Mouse (Mus musculus): ENCODE measurements around the gene Hes3. TPM values are rescaled to one million over a fixed set of nuclear protein-coding genes. Genes with fewer than 3 reads are reported as not detected.

The Hes3 gene
- total and polyA plus RNA-seq, 3 experiments, result not detected

DNA sequence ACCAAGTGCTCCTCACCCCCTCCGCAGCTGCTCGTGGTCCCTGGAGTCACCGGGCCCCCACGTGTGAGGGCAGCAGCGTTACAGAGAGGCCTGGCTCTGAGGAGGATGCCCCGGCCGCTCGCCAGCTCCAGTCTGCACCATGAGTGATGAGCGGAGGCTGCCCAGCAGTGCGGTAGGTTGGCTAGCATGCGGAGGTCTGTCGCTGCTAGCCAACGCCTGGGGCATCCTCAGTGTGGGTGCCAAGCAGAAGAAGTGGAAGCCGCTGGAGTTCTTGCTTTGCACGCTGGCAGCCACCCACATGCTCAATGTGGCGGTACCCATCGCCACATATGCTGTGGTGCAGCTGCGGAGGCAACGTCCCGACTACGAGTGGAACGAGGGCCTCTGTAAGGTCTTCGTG, 12.5 kb downstream of the Hes3 start:
- no peak for DNase-seq

GRCm38 (mm10) chr4:152277916-152278315, 13.5 kb downstream of the Hes3 start:
- DNase-seq, result no peak

- DNase-seq, result no peak
These were observed 14.8 kb downstream of the Hes3 start for GRCm38 (mm10) chr4:152276389-152277347.

GRCm38 (mm10) chr4:152274681-152275131, 16.8 kb downstream of the Hes3 start:
- no peak for DNase-seq

- DNase-seq, result peak; percentile 56
These were observed 17.7 kb downstream of the Hes3 start, which contains the start of gene Gpr153 for GRCm38 (mm10) chr4:152273621-152274236. Gpr153 (plus strand) TSS chr4:152274232.

DNA sequence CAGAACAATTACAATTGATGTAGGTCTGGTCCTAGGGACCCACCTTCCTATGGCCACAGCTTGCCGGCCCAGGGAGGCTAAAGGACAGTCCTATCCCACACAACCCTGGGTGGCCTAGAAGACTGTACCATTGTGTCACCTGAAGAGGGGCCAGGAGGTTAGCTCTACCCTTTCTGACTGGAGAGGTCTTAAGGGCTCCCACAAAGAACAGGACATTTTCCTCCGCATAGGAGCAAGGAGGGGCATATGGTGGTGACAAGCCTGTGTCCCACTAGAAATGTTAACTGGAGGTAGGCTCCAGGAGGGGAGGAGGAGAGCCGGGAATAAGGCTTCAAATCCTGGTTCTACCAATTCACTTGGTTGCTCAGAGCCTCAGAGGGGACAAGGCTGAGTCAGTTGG, 18.3 kb downstream of the Hes3 start:
- no peak for DNase-seq

GRCm38 (mm10) chr4:152272449-152273049, 18.9 kb downstream of the Hes3 start:
- peak; percentile 42 for DNase-seq

DNA sequence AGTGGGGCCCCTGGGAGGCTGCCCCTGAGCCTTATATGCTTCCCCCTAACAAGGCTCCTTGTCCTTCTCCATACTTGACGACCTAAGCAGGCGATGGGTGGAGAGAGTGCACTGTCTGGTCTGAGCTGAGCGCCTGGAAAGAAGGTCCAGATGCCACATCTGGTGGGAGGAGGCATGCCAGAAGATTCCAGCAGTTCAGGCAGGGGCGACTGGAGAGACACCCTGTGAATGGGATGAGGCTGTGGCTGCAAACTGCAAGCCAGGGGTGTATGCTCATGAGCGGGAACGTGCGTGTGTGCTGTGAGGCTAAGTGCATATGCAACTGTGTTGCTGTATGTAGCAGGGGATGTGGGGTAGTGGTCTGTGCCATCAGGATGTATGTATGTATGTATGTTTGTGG, 19.5 kb downstream of the Hes3 start:
- DNase-seq, result no peak

DNA sequence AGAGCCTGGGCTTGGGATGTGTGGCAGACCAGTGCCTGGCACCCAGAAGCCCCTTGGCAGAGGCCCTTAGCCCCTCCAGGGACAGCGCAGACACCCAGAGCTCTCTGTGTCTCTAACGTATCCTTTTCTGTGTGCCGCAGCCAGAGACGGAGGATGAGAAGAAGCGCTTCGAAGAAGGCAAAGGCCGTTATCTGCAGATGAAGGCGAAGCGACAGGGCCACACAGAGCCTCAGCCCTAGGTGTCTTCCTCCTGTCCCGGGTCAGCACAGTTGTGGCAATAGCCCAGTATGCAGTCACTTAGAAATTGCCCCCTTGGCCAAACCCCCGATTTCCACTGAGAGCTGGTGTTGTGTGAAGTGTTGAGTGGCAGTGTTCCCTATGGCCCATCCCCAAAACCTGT, 20.1 kb downstream of the Hes3 start:
- no peak for DNase-seq

DNA sequence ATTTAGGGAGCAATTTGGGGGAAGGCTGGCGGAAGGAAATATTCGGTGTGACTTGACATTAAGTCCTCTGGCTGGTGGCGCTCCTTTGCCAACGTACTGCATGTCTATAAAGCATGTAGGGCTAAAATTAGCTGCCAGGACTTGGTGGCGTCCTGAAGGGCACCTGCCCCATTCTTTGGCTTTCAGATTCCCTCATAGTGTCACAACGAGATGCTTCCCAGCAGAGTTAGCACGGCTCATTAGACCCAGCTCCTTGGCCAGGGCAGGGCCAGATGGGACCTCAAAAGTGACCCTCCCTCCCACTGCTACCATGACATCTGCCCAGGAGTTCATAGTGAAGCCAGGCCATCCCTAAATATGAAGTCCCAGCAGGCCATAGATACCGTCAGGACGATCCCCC, 20.9 kb downstream of the Hes3 start:
- no peak for DNase-seq

DNA sequence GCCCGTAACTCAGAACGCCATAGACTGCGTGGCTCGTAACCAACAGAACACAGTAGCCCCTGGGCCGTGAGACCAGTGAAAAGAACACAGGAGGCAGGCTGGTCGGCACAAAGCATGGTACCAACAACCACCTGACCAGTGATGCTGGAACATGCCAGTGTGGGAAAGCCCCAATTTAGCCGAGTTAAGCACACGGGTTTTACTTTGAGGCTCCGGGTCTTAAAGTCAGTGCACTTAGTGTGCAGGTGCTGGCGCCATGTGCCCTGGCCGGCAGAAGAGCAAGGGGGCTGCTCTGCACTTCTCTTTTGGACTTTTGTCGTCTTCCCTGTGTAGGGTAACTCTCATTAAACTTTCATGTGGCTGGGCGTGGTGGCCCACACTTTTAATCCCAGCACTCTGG, 21.5 kb downstream of the Hes3 start:
- no peak for DNase-seq

- peak; percentile 86 for DNase-seq
These were observed 23.6 kb downstream of the Hes3 start for GRCm38 (mm10) chr4:152267748-152268369.

DNA sequence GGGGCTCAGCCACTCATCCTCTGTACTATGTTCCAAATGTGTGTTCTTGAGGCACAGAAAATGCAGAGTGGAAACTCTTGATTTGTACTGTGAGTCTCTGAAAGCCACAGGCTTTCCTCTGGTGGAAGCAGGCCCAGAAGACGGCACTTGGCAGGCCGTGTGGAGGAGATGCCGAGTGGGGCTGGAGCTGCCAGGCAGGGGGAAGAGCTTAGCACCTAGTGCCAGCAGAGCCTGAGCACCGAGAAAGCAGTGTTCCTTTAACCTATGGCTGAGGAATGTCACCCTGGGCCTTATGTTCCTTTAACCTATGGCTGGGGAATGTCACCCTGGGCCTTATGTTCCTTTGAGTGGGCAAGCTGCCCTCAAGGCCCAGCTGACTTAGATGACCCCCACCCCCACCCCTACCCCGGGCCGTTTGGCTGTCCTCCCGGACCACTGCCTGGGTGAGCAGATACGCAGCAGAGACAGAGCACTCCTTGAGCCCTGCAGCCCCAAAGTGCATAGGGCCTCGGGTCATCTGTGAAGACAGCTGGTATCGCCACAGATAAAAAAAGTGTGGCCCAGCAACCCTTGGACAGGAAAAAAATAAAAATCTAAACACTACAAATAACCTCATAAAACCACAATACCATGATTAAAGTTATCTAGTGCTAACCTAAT, 25.1 kb downstream of the Hes3 start:
- DNase-seq, result peak; percentile 31

- DNase-seq, result no peak
These were observed 25.7 kb downstream of the Hes3 start for GRCm38 (mm10) chr4:152265791-152266190.

- no peak for DNase-seq
These were observed 26.4 kb downstream of the Hes3 start for GRCm38 (mm10) chr4:152264867-152265568.

- no peak for DNase-seq
These were observed 27.3 kb downstream of the Hes3 start for GRCm38 (mm10) chr4:152264177-152264530.

- DNase-seq, result peak; percentile 20
These were observed 27.8 kb downstream of the Hes3 start for GRCm38 (mm10) chr4:152263512-152264176.

DNA sequence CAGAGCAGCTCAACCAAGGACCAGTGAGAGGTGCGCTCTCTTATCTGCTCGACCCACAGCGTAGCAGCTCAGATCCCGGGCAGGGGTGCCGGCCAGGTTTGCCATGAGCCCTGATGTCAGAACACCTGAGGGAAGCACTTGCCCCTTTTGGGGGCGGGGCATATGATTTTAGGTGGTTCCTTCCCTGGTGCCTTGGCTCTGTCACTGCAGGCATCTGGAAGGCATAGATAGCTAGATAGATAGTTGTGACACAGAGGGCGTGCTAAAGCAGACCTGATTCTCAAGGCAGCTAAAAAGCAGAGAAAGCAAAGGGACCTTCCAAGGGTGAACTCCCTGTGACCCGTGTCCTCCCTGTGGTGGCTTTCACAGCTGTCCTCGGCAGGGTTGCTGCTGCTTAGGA, 28.4 kb downstream of the Hes3 start:
- DNase-seq, result no peak

- DNase-seq, result no peak
These were observed 29.3 kb downstream of the Hes3 start for GRCm38 (mm10) chr4:152262187-152262586.

DNA sequence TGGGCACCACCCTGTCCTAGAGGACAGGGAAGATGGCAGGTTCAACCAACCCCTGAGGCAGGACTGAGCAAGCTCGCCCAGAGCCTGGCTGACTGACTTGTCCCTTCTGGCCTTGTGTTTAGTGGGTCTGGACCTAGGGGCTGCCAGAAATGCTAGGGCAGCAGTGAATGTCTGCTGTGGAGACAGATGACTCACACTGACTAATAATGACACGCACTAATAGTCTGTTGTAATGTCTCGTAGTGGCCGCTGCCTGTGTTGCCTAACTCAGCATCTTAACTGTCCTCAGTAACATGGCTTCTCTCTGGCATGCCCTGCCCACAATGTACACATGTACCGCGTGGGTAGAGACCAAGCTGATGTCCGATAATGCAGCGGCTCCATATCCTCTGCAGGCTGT, 31.0 kb downstream of the Hes3 start:
- DNase-seq, result peak; percentile 69

DNA sequence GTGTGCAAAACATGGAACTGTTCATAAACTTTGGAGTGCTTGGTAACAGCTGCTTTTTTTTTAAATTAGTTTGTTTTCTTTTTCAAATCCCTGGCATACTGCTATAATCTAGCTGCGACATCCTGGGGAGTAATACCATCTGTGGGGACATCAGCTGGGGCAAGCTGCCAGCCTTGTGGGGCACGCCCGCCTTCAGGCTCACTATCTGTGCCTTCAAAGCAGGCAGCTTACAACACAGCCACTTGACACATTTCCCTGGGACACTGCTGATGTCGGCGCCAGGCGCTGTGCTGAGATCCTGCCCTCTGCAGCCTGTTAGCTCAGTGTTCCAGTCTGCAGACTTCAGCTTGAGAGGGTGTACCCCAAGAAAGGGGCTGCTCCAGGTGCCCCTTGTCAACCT, 34.4 kb downstream of the Hes3 start:
- DNase-seq, result peak; percentile 47
